Mouse (Mus musculus): ENCODE measurements at regions not wholly inside any gene's neighbourhood (a gene's known extent, or its start where the extent isn't known, plus 50 kb on each side); places are given as distances from the start of the nearest gene placed in this dataset.

DNA sequence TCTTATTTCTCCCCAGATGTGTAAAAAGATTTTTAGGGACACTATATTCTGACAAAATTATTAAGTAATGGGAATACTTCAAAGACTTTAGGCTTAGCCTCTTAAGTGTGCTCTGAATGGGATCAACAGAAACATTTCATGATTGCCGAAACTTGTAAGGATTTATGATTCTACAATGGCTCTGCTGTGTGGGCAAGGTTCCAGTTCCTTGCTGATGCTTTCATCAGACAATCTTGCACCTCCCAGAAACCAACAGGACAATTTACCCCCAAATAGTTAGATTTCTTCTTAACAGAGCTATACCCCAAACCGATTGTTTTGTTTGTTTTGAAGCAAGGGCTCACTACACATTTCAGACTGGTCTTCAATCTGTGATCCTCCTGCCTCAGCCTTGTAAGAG lies 2236.1 kb downstream of the 4930444P10Rik start:
- in situ Hi-C loops (cut with MboI; ENCODE audit: low pct_unique_long_range_greater_than_20kb in 1 of 2, low sequenced_read_pairs in 2 of 2, unreplicated experiment in 1 of 2) = no loop called here

DNA sequence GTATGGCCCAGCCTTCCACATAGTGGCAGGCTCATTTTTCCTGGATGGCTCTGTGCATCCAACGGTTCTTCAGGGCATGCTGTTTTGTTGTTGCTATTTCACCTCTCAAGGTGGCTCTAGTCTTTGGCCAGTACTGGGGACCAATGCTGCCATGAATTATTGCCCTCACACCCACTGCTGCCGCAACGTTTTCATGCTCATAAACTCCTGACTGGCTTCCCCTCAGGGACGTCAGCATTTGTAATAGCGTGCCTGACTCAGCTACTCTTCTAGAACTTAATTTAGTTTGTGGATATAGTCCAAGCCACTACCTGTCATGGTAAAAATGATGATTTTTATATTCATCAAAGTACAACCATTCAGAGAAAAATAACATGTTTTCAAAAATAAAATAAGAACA lies 2242.0 kb downstream of the 4930444P10Rik start:
- in situ Hi-C loops (cut with MboI; ENCODE audit: low pct_unique_long_range_greater_than_20kb in 1 of 2, low sequenced_read_pairs in 2 of 2, unreplicated experiment in 1 of 2) = no loop called here

DNA sequence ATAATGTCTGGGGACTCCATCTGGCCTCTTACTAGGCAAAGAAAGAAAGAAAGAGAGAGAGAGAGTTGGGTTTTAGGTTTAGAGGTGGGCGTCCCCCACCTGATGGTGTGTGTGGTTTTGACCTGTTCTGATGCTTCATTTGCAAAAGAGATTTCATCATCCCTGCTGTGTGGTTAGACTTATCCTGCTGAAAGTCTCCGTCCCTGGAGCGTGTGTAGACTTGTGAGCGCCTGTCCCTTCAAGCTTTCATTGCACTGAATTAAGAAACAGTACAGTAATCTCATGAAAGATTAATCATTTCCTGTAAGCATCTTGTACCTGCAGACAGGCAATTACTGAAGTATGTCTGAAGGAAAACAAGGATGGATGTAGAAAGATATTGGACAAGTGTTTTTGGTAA lies 2244.1 kb downstream of the 4930444P10Rik start:
- in situ Hi-C loops (cut with MboI; ENCODE audit: low pct_unique_long_range_greater_than_20kb in 1 of 2, low sequenced_read_pairs in 2 of 2, unreplicated experiment in 1 of 2) = no loop called here

DNA sequence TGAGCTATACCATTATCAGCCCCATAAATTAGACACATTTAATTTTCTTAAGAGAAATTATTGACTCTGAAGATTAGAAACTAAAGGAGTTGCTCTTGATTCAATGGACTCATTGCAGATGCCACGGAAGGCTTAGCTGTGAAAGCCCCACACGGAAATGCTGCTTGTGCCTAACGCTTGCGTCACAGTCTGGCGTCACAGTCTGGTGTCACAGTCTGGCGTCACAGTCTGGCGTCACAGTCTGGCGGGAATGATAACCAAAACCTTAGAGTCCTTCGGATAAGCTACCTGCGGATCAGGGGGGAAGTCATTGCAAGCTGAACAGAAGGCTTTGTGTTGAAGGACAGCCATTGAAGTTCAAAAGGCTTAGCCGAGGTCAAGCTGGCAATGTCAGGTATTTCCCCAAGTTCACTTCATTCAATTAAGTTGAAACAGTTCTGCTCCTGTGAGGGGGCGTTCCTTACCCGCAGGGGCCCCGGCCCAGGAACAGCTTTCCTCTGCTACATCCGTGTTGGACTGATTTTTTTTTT lies 2246.7 kb downstream of the 4930444P10Rik start:
- in situ Hi-C loops (cut with MboI; ENCODE audit: low pct_unique_long_range_greater_than_20kb in 1 of 2, low sequenced_read_pairs in 2 of 2, unreplicated experiment in 1 of 2) = no loop called here

DNA sequence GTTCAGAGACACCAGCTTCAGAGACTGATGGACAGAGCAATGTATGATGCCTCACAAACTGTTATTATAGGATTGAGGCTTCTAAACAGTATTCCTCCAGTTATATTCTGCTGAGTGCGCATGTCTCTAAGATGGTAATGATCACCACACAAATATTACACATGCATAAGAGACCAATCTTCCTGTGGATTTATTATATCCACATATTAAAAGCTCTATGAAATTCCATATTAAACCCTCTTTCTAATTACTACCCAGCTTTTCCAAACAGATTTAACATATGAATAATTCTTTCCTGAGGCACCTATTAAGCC lies 2252.9 kb downstream of the 4930444P10Rik start:
- in situ Hi-C loops (cut with MboI; ENCODE audit: low pct_unique_long_range_greater_than_20kb in 1 of 2, low sequenced_read_pairs in 2 of 2, unreplicated experiment in 1 of 2) = no loop called here

DNA sequence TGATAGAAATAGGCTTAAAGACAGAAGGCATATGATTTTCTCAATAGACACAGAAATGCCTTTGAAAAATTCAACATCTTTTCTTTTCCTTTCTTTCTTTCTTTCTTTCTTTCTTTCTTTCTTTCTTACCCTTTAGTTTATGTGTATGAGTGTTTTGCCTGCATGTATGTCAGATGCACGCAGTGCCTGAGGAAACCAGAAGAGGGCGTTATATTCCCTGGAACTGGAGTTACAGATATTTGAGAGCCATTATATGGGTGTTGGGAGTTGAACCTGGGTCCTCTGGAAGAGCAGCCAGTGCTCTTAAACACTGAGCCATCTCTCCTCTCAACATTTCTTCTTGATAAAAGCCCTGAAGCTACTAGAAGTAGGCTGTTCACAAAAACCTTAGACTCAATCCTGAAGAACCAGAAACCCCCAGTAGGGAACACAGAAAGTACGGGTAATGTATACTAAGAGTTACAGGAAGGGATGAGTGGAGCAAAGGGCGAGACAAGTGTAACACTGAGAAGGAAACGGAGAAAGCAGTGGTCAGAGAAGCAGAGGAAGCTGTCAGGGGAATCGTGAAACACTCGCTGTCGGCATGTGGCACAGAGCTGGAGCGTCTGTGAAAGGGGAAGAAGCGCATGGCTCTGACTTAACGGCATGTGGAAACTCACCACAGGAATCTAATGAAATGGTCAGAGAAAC lies 2253.4 kb downstream of the 4930444P10Rik start:
- in situ Hi-C loops (cut with MboI; ENCODE audit: low pct_unique_long_range_greater_than_20kb in 1 of 2, low sequenced_read_pairs in 2 of 2, unreplicated experiment in 1 of 2) = no loop called here

DNA sequence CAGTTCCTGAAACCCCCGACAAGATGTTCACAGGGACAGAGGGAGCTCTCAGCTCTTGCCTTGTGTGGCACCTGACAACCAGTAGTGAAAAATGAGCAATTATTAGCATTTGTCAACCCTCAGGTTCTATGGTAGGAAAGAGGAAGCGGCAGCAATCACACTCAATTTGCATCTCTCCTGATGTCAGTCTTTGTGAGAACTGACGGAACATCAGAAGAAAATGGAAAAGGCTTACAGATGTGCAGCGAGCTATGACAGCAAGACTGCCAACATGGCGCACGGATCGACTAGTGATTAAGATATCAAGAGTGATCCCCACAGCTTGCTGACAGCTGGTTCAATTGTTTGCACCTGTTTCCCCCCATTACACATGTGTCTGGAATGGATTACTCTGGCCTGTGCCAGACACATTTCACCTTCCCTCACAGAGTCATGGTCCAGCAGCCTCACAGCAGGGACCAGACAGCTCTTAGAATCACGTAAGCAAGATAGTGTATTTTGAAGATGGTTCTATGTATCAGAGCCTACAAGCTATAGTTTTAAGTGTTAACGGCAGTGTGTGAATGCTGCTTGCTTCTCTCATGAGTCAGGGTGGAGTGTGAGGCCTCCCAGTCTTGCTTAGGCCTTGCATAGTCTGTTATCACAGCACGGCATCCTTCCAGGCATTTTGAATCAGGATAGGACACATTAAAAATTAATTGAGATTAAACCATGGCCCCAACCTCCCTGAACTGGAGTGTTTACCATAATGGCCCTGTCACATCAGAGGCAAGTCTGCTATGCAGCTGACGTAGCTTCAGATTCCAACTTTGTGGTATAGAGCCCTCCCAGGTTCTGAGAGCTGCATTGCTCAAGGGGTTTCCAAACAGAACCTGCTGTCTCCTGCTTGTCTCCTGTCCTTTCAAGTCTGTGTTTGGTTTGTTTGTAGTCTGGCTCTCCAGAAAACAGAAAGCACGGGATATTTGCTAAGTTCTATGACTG lies 2258.0 kb downstream of the 4930444P10Rik start:
- in situ Hi-C loops (cut with MboI; ENCODE audit: low pct_unique_long_range_greater_than_20kb in 1 of 2, low sequenced_read_pairs in 2 of 2, unreplicated experiment in 1 of 2) = no loop called here

DNA sequence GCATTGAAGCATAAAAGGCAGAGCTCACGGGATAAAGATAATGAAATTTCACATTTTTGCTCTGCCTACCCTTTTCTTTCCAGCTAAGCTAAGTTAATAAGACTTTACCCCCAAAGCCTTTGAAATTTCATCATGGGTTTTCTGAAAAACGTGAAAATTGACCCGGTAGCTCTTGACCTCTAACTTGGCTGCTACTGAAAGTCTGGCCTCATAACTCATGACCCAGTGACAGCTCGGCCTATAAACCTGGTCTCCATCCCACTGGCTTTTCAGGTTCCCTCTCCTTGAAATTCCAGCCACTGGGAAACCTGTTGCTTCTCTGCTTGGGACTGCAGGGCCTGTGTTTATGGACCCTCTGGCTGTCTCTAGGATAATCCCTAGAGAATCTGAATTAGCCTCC lies 2285.3 kb downstream of the 4930444P10Rik start:
- in situ Hi-C loops (cut with MboI; ENCODE audit: low pct_unique_long_range_greater_than_20kb in 1 of 2, low sequenced_read_pairs in 2 of 2, unreplicated experiment in 1 of 2) = no loop called here

DNA sequence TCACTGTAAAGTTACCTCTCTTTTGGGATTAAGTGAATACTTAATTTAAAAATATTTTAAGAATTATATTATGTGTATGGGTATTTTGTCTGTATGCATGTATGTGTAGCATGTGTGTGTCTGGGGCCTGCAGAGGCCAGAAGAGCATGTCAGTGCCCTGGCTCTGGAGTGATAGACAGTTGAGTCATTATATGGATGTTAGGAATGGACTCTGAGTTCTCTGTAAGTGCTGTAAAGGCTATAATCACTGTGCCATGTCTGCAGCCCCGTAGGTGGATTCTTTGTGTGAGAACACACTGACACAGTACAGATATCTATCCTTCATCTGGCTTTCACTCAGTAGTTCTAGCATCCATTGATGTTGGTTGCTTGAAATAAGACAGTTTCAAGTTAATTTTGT lies 2292.7 kb downstream of the 4930444P10Rik start:
- in situ Hi-C loops (cut with MboI; ENCODE audit: low pct_unique_long_range_greater_than_20kb in 1 of 2, low sequenced_read_pairs in 2 of 2, unreplicated experiment in 1 of 2) = no loop called here

DNA sequence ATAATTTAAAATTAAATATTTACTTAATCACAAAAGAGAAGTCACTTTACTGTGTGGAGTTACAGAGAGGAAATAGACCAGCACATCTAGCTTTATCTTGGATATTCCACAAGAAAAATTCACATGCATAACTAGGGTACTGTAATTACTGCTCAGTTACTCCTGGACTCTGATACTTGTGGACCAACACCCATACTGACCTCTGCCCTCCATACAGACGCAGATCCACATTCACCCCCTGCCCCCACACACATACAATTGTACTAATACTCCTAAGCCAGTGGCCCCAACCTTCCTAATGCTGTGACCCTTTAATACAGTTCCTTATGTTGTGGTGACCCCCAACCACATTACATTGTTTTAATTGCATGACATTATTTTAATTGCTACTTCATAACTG lies 2294.3 kb downstream of the 4930444P10Rik start:
- in situ Hi-C loops (cut with MboI; ENCODE audit: low pct_unique_long_range_greater_than_20kb in 1 of 2, low sequenced_read_pairs in 2 of 2, unreplicated experiment in 1 of 2) = loop anchor here (5.0 to 25.0 kb wide), 5 partner anchors 538 to 1063 kb away; no protein-coding TSS in a partner anchor

DNA sequence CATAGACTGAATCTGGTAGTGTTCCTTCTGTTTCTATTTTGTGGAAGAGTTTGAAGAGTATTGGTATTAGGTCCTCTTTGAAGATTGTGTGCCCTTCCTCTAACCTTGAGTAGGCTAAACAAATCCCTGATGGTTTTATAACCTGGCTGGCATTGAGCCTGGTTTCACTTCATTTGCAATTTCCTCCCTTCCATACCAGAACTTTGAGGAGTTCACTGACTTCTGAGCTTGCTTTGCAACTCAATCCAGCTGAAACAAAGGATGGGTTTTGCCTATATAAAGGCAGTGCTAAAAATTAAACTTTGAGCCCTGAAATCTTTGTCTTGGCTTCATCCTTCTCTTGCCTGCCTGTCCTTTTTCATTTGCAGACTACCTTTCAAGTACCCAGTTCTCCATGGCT lies 2297.9 kb downstream of the 4930444P10Rik start:
- in situ Hi-C loops (cut with MboI; ENCODE audit: low pct_unique_long_range_greater_than_20kb in 1 of 2, low sequenced_read_pairs in 2 of 2, unreplicated experiment in 1 of 2) = loop anchor here (5.0 to 25.0 kb wide), 5 partner anchors 542 to 1067 kb away; no protein-coding TSS in a partner anchor

DNA sequence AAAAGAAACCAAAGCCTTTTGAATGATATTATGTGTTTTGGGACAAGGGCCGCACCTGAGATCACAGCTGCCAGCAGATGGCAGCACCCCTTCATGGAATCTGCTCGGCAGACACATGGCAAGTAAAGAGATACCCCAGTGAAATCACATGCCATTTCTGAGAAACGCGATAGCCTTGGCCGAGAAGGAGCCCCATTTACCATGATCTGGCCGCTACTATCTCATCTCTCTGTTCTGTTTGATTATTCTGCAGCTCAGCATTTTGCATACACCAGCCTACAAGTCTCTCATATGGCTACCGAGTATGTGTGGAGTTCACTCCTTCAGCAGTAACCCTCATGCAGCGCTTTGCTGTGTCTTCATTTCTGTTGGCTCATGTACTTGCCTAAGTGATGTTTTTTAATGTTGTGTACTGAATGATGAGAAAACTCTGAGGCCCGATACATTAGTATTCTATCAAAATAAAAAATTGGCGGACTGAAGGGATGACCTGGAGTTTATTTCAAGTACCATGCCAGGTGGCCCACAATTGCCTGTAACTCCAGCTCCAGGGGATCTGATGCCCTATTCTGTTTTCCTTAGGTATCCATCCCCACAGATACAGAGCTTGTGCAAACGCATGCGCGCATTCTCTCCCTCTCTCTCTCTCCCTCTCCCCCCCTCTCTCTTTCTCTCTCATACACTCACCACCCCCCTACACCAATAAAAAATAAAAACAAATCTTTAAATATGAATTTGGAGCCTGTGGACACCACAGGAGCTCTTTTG lies 2303.6 kb downstream of the 4930444P10Rik start:
- in situ Hi-C loops (cut with MboI; ENCODE audit: low pct_unique_long_range_greater_than_20kb in 1 of 2, low sequenced_read_pairs in 2 of 2, unreplicated experiment in 1 of 2) = loop anchor here (10.0 to 25.0 kb wide), 4 partner anchors 548 to 1073 kb away; no protein-coding TSS in a partner anchor

DNA sequence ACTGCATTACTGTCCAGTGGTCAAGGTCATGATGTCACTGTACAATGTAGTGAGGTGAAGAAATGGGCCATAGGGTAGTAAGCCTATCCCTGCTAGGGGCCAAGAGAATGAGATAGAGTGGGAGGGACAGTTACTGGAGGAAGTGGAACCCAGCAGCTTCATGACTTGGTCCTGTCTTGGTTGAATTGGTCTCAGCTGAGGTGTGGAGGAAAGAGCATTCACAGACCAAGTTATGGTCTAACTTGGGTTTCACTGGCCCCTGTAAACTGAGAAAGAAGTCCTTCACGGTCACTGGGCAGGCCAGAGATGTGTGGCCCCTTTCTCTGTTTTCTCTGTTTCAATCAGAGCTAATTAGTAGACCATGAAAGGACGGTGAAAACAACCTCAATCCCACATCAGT lies 2306.1 kb downstream of the 4930444P10Rik start:
- in situ Hi-C loops (cut with MboI; ENCODE audit: low pct_unique_long_range_greater_than_20kb in 1 of 2, low sequenced_read_pairs in 2 of 2, unreplicated experiment in 1 of 2) = loop anchor here (25.0 kb wide), 3 partner anchors 550 to 1075 kb away; no protein-coding TSS in a partner anchor

DNA sequence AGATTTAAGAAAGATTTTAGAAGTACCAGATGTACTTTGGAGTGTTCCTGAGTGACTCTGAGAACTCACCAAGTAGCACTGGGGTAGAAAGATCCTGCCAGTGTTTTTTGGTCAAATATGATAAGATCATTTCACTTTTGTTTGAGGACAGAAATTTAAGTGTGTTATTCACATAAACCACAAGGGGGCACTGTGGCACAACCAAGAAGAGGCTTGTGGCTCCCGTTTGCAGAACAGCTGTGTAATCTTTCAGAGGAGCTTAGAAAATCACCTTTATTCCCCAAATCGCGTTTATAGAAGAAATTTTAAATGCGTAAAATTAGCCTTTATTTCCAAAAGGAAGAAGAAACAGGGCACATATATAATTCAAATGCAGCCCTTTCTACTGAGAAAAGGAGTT lies 2308.7 kb downstream of the 4930444P10Rik start:
- in situ Hi-C loops (cut with MboI; ENCODE audit: low pct_unique_long_range_greater_than_20kb in 1 of 2, low sequenced_read_pairs in 2 of 2, unreplicated experiment in 1 of 2) = loop anchor here (25.0 kb wide), 3 partner anchors 553 to 1078 kb away; no protein-coding TSS in a partner anchor

DNA sequence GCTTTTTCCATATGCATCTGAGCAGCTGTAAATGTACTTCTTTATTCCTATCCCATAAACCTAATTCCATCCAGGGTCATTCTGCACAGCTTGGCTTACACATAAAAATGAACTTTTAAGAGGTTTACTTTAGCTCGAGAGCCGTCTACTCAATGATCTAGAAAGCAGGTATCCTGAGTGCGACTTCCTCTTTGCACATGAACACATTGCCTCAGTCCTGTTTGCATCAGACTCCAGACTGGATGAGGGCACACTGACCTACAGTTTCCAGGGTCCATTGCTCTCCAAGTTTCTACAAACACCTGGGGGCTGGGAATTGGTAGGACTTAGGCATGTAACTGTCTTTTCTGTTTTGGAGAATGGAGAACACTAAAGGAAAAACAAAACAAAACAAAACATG lies 2310.5 kb downstream of the 4930444P10Rik start:
- in situ Hi-C loops (cut with MboI; ENCODE audit: low pct_unique_long_range_greater_than_20kb in 1 of 2, low sequenced_read_pairs in 2 of 2, unreplicated experiment in 1 of 2) = loop anchor here (25.0 kb wide), 3 partner anchors 555 to 1080 kb away; no protein-coding TSS in a partner anchor

DNA sequence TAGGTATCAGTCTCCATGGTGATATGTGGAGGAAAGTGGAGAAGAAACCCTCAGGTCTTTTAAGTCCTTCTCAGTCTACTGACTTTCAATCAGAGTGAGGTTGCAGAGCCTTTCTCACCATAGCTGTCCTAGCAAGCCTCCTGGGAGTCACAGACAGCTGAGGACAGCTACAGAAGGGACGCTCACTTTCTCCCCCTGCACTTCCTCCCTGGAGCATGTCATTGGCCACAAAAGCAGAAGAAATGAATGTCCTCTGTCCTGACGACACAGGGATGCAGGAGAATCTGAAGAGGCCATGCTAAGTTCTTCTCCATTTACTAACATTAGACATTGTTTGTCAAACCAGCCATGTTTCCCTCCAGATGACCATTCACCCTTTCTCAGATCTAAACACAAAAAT lies 2321.0 kb downstream of the 4930444P10Rik start:
- in situ Hi-C loops (cut with MboI; ENCODE audit: low pct_unique_long_range_greater_than_20kb in 1 of 2, low sequenced_read_pairs in 2 of 2, unreplicated experiment in 1 of 2) = no loop called here

DNA sequence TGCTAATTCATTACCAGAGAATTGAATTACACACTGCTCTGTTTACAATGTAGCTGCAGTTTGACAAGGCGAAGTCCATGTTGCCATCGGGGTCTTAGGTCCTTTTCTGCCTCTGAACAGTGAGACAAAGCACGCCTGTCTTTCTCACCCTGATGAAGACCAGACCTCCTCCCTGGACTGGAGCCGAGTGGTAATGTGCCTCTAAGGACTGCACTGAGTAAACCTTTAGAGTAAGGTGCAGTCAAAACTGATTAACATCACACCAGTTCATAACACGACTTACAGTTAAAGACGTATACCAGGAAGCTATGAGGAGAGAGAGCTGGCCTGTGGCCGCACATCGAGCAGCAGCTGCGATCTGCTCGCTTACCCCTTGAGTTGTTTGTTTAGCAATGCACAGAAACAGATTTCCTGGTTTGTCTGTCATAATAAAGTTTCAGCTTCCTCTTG lies 2322.1 kb downstream of the 4930444P10Rik start:
- in situ Hi-C loops (cut with MboI; ENCODE audit: low pct_unique_long_range_greater_than_20kb in 1 of 2, low sequenced_read_pairs in 2 of 2, unreplicated experiment in 1 of 2) = no loop called here

DNA sequence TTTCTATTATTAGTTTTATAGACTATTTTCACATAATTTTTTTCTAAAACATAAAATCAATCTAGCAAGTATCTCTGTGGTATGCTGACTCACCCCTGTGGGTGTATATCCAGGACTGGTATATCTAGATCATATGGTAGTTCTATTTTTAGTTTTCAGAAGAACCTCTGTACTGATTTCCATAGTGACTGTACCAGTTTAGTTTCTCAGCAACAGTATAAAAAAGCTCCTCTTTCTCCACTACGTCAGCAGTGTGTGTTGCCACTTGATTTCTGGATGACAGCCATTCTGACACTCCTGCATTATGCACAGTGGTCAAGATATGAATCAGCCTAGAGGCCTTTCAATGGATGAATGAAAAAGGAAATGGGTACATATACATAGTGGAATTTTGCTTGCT lies 2338.6 kb downstream of the A830018L16Rik start:
- in situ Hi-C loops (cut with MboI; ENCODE audit: low pct_unique_long_range_greater_than_20kb in 1 of 2, low sequenced_read_pairs in 2 of 2, unreplicated experiment in 1 of 2) = no loop called here
